Mouse (Mus musculus): ENCODE data around the gene Smarcc1. TPM values are rescaled to one million over a fixed set of nuclear protein-coding genes. Genes with fewer than 3 reads are reported as not detected.

Smarcc1 gene
- polyA plus RNA-seq, 1 experiment from 2014 or later: 69.3 TPM

GRCm38 (mm10) chr9:110255407-110256019 lies 138.0 kb downstream of the Smarcc1 start:
- 18% methylated on average over 15 of the region's 15 CpGs for WGBS

GRCm38 (mm10) chr9:110258646-110259045 lies 141.1 kb downstream of the Smarcc1 start:
- WGBS: 65% methylated on average over 6 of the region's 6 CpGs
- Histone ChIP-seq H3K27ac (ENCODE audit: low read depth, low read length) (no peak overlapping the region), H3K9me3 (ENCODE audit: control insufficient read depth, low read length) (no peaks in the 10 kb centered on the region), H3K27me3 (replicated peaks; ENCODE audit: control insufficient read depth, insufficient read depth, low read length) (no peaks in the 10 kb centered on the region), H3K4me1 (ENCODE audit: control insufficient read depth, insufficient read depth, low read depth, low read length) (peaks cover 10% of the 10 kb centered on the region), H3K36me3 (ENCODE audit: control insufficient read depth, insufficient read depth, low read length) (peaks cover 12% of the 10 kb centered on the region), H3K4me2 (ENCODE audit: low read length) (no peak overlapping the region), H3K9ac (ENCODE audit: low read depth, low read length) (no peak overlapping the region), H3K4me3 (ENCODE audit: low read length) (no peak overlapping the region)
- peak; percentile 48 for ATAC-seq

More at GRCm38 (mm10) chr9:110255407-110256019, 138.0 kb downstream of the Smarcc1 start:
- no peak overlapping the region; the same call in 1 of the 2 replicates for H3K4me2 ChIP-seq (ENCODE audit: low read length)
- H3K27me3 ChIP-seq (replicated peaks; ENCODE audit: control insufficient read depth, insufficient read depth, low read length): no peaks in the 10 kb centered on the region
- H3K4me1 ChIP-seq (ENCODE audit: control insufficient read depth, insufficient read depth, low read depth, low read length): peaks cover 18% of the 10 kb centered on the region
- peak; percentile 87 for ATAC-seq
- H3K36me3 ChIP-seq (ENCODE audit: control insufficient read depth, insufficient read depth, low read length): peaks cover 4% of the 10 kb centered on the region; the same call in 1 of the 2 replicates
- H3K4me3 ChIP-seq (ENCODE audit: low read length): no peak overlapping the region
- peak overlapping the region; percentile 69 for H3K27ac ChIP-seq (ENCODE audit: low read depth, low read length)
- no peaks in the 10 kb centered on the region for H3K9me3 ChIP-seq (ENCODE audit: control insufficient read depth, low read length)
- H3K9ac ChIP-seq (ENCODE audit: low read depth, low read length): peak overlapping the region; percentile 13

- ATAC-seq: no peak
- 90% methylated on average over 3 of the region's 3 CpGs for WGBS
- no peak overlapping the region for H3K4me2 ChIP-seq (ENCODE audit: low read length)
- H3K4me1 ChIP-seq (ENCODE audit: control insufficient read depth, insufficient read depth, low read depth, low read length): peaks cover 10% of the 10 kb centered on the region
- H3K27me3 ChIP-seq (replicated peaks; ENCODE audit: control insufficient read depth, insufficient read depth, low read length): no peaks in the 10 kb centered on the region
- H3K27ac ChIP-seq (ENCODE audit: low read depth, low read length): no peak overlapping the region
- H3K9me3 ChIP-seq (ENCODE audit: control insufficient read depth, low read length): no peaks in the 10 kb centered on the region
- peaks cover 12% of the 10 kb centered on the region for H3K36me3 ChIP-seq (ENCODE audit: control insufficient read depth, insufficient read depth, low read length)
- no peak overlapping the region for H3K4me3 ChIP-seq (ENCODE audit: low read length)
- H3K9ac ChIP-seq (ENCODE audit: low read depth, low read length): no peak overlapping the region
These were observed 141.6 kb downstream of the Smarcc1 start for GRCm38 (mm10) chr9:110259118-110259517.

GRCm38 (mm10) chr9:110263181-110263580 lies 145.7 kb downstream of the Smarcc1 start:
- Histone ChIP-seq H3K27ac (ENCODE audit: low read depth, low read length) (no peak overlapping the region), H3K4me3 (ENCODE audit: low read length) (no peak overlapping the region), H3K9ac (ENCODE audit: low read depth, low read length) (no peak overlapping the region), H3K4me1 (ENCODE audit: control insufficient read depth, insufficient read depth, low read depth, low read length) (peaks cover under 1% of the 10 kb centered on the region; the same call in 1 of the 2 replicates), H3K4me2 (ENCODE audit: low read length) (no peak overlapping the region), H3K36me3 (ENCODE audit: control insufficient read depth, insufficient read depth, low read length) (peaks cover 12% of the 10 kb centered on the region), H3K9me3 (ENCODE audit: control insufficient read depth, low read length) (no peaks in the 10 kb centered on the region), H3K27me3 (replicated peaks; ENCODE audit: control insufficient read depth, insufficient read depth, low read length) (no peaks in the 10 kb centered on the region)
- no peak for ATAC-seq
- WGBS: 66% methylated on average over 8 of the region's 8 CpGs

- Histone ChIP-seq H3K4me1 (ENCODE audit: control insufficient read depth, insufficient read depth, low read depth, low read length) (no peaks in the 10 kb centered on the region), H3K9me3 (ENCODE audit: control insufficient read depth, low read length) (no peaks in the 10 kb centered on the region), H3K4me3 (ENCODE audit: low read length) (no peak overlapping the region), H3K27me3 (replicated peaks; ENCODE audit: control insufficient read depth, insufficient read depth, low read length) (no peaks in the 10 kb centered on the region), H3K9ac (ENCODE audit: low read depth, low read length) (no peak overlapping the region), H3K27ac (ENCODE audit: low read depth, low read length) (no peak overlapping the region), H3K36me3 (ENCODE audit: control insufficient read depth, insufficient read depth, low read length) (peaks cover 10% of the 10 kb centered on the region), H3K4me2 (ENCODE audit: low read length) (no peak overlapping the region)
- no peak for ATAC-seq
- 76% methylated on average over 9 of the region's 9 CpGs for WGBS
These were observed 147.5 kb downstream of the Smarcc1 start for GRCm38 (mm10) chr9:110264991-110265390.

GRCm38 (mm10) chr9:110268416-110268815 lies 150.9 kb downstream of the Smarcc1 start:
- no peaks in the 10 kb centered on the region for H3K36me3 ChIP-seq (ENCODE audit: control insufficient read depth, insufficient read depth, low read length)
- H3K27ac ChIP-seq (ENCODE audit: low read depth, low read length): no peak overlapping the region
- H3K9me3 ChIP-seq (ENCODE audit: control insufficient read depth, low read length): no peaks in the 10 kb centered on the region
- no peaks in the 10 kb centered on the region for H3K4me1 ChIP-seq (ENCODE audit: control insufficient read depth, insufficient read depth, low read depth, low read length)
- ATAC-seq: no peak
- H3K4me2 ChIP-seq (ENCODE audit: low read length): no peak overlapping the region
- no peaks in the 10 kb centered on the region for H3K27me3 ChIP-seq (replicated peaks; ENCODE audit: control insufficient read depth, insufficient read depth, low read length)
- no peak overlapping the region for H3K9ac ChIP-seq (ENCODE audit: low read depth, low read length)
- 87% methylated on average over 10 of the region's 10 CpGs for WGBS
- H3K4me3 ChIP-seq (ENCODE audit: low read length): no peak overlapping the region

GRCm38 (mm10) chr9:110272330-110272729 lies 154.8 kb downstream of the Smarcc1 start:
- H3K36me3 ChIP-seq (ENCODE audit: control insufficient read depth, insufficient read depth, low read length): no peaks in the 10 kb centered on the region
- no peaks in the 10 kb centered on the region for H3K4me1 ChIP-seq (ENCODE audit: control insufficient read depth, insufficient read depth, low read depth, low read length)

GRCm38 (mm10) chr9:110273507-110273906 lies 156.0 kb downstream of the Smarcc1 start:
- H3K36me3 ChIP-seq (ENCODE audit: control insufficient read depth, insufficient read depth, low read length): no peaks in the 10 kb centered on the region
- H3K9ac ChIP-seq (ENCODE audit: low read depth, low read length): no peak overlapping the region
- H3K4me2 ChIP-seq (ENCODE audit: low read length): no peak overlapping the region
- WGBS: 80% methylated on average over 4 of the region's 4 CpGs
- no peaks in the 10 kb centered on the region for H3K9me3 ChIP-seq (ENCODE audit: control insufficient read depth, low read length)
- no peaks in the 10 kb centered on the region for H3K4me1 ChIP-seq (ENCODE audit: control insufficient read depth, insufficient read depth, low read depth, low read length)
- H3K27ac ChIP-seq (ENCODE audit: low read depth, low read length): no peak overlapping the region
- no peak for ATAC-seq
- no peaks in the 10 kb centered on the region for H3K27me3 ChIP-seq (replicated peaks; ENCODE audit: control insufficient read depth, insufficient read depth, low read length)
- no peak overlapping the region for H3K4me3 ChIP-seq (ENCODE audit: low read length)

More at GRCm38 (mm10) chr9:110272330-110272729, 154.8 kb downstream of the Smarcc1 start:
- no peak overlapping the region for H3K27ac ChIP-seq (ENCODE audit: low read depth, low read length)
- ATAC-seq: no peak
- 94% methylated on average over 3 of the region's 3 CpGs for WGBS
- no peaks in the 10 kb centered on the region for H3K27me3 ChIP-seq (replicated peaks; ENCODE audit: control insufficient read depth, insufficient read depth, low read length)
- no peak overlapping the region for H3K4me2 ChIP-seq (ENCODE audit: low read length)
- no peak overlapping the region for H3K9ac ChIP-seq (ENCODE audit: low read depth, low read length)
- H3K9me3 ChIP-seq (ENCODE audit: control insufficient read depth, low read length): no peaks in the 10 kb centered on the region
- no peak overlapping the region for H3K4me3 ChIP-seq (ENCODE audit: low read length)

GRCm38 (mm10) chr9:110275882-110276281 lies 158.4 kb downstream of the Smarcc1 start:
- Histone ChIP-seq H3K9me3 (ENCODE audit: control insufficient read depth, low read length) (no peaks in the 10 kb centered on the region), H3K4me3 (ENCODE audit: low read length) (no peak overlapping the region), H3K4me1 (ENCODE audit: control insufficient read depth, insufficient read depth, low read depth, low read length) (no peaks in the 10 kb centered on the region), H3K27ac (ENCODE audit: low read depth, low read length) (no peak overlapping the region), H3K9ac (ENCODE audit: low read depth, low read length) (no peak overlapping the region), H3K4me2 (ENCODE audit: low read length) (no peak overlapping the region), H3K27me3 (replicated peaks; ENCODE audit: control insufficient read depth, insufficient read depth, low read length) (no peaks in the 10 kb centered on the region), H3K36me3 (ENCODE audit: control insufficient read depth, insufficient read depth, low read length) (no peaks in the 10 kb centered on the region)
- 78% methylated on average over 5 of the region's 5 CpGs for WGBS
- no peak for ATAC-seq

Measured in hindbrain, embryonic 16.5 days (tissue).